Mouse (Mus musculus) intestine, embryonic 14.5 days (tissue): ENCODE measurements at regions not wholly inside any gene's neighbourhood (a gene's known extent, or its start where the extent isn't known, plus 50 kb on each side); places are given as distances from the start of the nearest gene placed in this dataset.

Experiments used
- ATAC-seq: fragments of 200-750 bp; cut with Nextera tagmentation; replicated peaks from 2 replicates; pipeline ENCODE4 v1.8.0; 2017; ENCODE audit warnings: low read depth, moderate number of reproducible peaks, moderate TSS enrichment, moderate library complexity; ENCODE audit not compliant: low FRiP score, low TSS enrichment
- DNase-seq: peaks from one replicate; pipeline ENCODE4 v3.0.0-alpha.2; 2018; ENCODE audit warnings: low spot score
- H3K27ac ChIP-seq: fragments of 300-500 bp; sonication (generic); 2 replicates; pipeline ENCODE4 v1.5.1; 2014; ENCODE audit warnings: low read depth, mild to moderate bottlenecking, control low read depth
- H3K27me3 ChIP-seq: fragments of 300-500 bp; sonication (generic); replicated peaks from 2 replicates; pipeline ENCODE4 v1.6.1; 2014; ENCODE audit warnings: low read length, control low read depth; ENCODE audit not compliant: control insufficient read depth, insufficient read depth
- H3K36me3 ChIP-seq: fragments of 300-500 bp; sonication (generic); 2 replicates; pipeline ENCODE4 v1.6.1; 2014; ENCODE audit warnings: low read length, control low read depth; ENCODE audit not compliant: control insufficient read depth, insufficient read depth
- H3K4me1 ChIP-seq: fragments of 300-500 bp; sonication (generic); replicated peaks from 2 replicates; pipeline ENCODE4 v1.6.1; 2014; ENCODE audit warnings: low read length, control low read depth, mixed read lengths; ENCODE audit not compliant: control insufficient read depth, insufficient read depth
- H3K4me2 ChIP-seq: fragments of 300-500 bp; sonication (generic); 2 replicates; pipeline ENCODE4 v1.6.1; 2014; ENCODE audit warnings: low read length
- H3K4me3 ChIP-seq: fragments of 300-500 bp; sonication (generic); 2 replicates; pipeline ENCODE4 v1.5.1; 2014; ENCODE audit warnings: low read depth, low read length, control low read depth, mixed read lengths
- H3K9ac ChIP-seq: fragments of 300-500 bp; sonication (generic); 2 replicates; pipeline ENCODE4 v1.6.1; 2014; ENCODE audit warnings: mild to moderate bottlenecking, low read length
- H3K9me3 ChIP-seq: fragments of 300-500 bp; sonication (generic); 2 replicates; pipeline ENCODE4 v1.6.1; 2016; ENCODE audit warnings: low read length, control low read depth; ENCODE audit not compliant: control insufficient read depth
- WGBS: fragments of 180-500 bp; shearing (Covaris S2); extraction: QIAGEN DNeasy Blood & Tissue Kit; methylation state at CpG from one replicate; pipeline ENCODE4 v1.1.7; 2014; 5-methylcytosine and 5-hydroxymethylcytosine counted together

GRCm38 (mm10) chr3:147532196-147532595 is 680.0 kb downstream of the Ttll7 start:
- Histone ChIP-seq H3K4me1 (no peaks in the 10 kb centered on the region), H3K4me3 (no peak overlapping the region), H3K4me2 (no peak overlapping the region), H3K9me3 (no peaks in the 10 kb centered on the region), H3K36me3 (no peaks in the 10 kb centered on the region), H3K27ac (no peak overlapping the region), H3K27me3 (no peaks in the 10 kb centered on the region), H3K9ac (no peak overlapping the region)
- ATAC-seq: no peak
- 82% methylated on average over 2 of the region's 2 CpGs for WGBS
- no peak for DNase-seq

GRCm38 (mm10) chr3:147531608-147532180 is 679.5 kb downstream of the Ttll7 start:
- Histone ChIP-seq H3K4me3 (no peak overlapping the region), H3K9ac (no peak overlapping the region), H3K27me3 (no peaks in the 10 kb centered on the region), H3K4me1 (no peaks in the 10 kb centered on the region), H3K9me3 (no peaks in the 10 kb centered on the region), H3K36me3 (no peaks in the 10 kb centered on the region), H3K27ac (no peak overlapping the region), H3K4me2 (no peak overlapping the region)
- DNase-seq (no peak), ATAC-seq (no peak)
- WGBS: 62% methylated on average over 6 of the region's 6 CpGs
